Mouse (Mus musculus) bone marrow macrophage, adult 2 months (primary cell): ENCODE data around the gene Zc2hc1c.

Experiments used
- CTCF ChIP-seq: IDR thresholded peaks from 2 replicates; pipeline ENCODE4 v1.5.1; 2012; ENCODE audit warnings: low read depth, mild to moderate bottlenecking, low read length, moderate library complexity
- POLR2A ChIP-seq: IDR thresholded peaks from 2 replicates; pipeline ENCODE4 v1.6.1; 2012; ENCODE audit warnings: mild to moderate bottlenecking, low read depth, low read length, borderline replicate concordance

DNA sequence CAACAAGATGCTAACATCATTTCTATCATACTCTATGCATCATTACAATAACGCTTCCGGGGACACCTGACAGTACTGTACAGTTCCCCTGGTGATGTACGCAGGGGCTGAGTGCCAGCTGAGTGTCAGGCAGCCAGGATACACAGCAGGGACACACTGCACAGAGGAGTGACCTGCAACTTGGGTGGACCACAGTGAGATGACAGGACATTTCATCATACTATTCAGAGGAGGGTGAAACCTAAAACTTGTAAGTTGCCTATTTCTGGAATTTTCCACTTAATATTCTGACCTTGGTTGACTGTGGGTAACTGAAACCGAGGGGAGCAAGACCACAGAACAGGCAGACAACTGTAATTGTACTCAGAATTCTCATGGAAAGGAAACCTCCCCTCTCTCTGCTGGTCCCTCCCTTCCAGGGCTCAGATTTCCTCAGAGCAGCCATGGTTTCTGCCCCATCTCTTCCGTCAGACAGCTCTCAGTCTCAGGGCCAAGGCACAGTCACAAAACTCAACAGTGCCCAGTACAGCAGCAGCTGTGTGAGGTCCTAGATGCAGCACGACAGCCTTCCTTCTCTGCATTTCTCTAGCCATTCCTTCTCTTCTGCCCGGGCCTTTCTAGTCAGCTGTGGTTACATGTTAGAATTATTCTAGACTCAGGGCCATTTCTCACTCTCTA is 32.2 kb upstream of the Zc2hc1c start:
- TF ChIP-seq CTCF (no peak), POLR2A (no peak)
